Mouse (Mus musculus) limb, embryonic 12.5 days (tissue): ENCODE results near the gene Gm42417. TPM values are rescaled to one million over a fixed set of nuclear protein-coding genes. Genes with fewer than 3 reads are reported as not detected.

Experiments used
- ATAC-seq: fragments of 200-750 bp; cut with Nextera tagmentation; 2 replicates; pipeline ENCODE4 v1.8.0; 2017; ENCODE audit warnings: low read depth, moderate TSS enrichment; ENCODE audit not compliant: insufficient number of reproducible peaks, insufficient read depth, low FRiP score, low TSS enrichment
- H3K27ac ChIP-seq: fragments of 300-500 bp; sonication (generic); 2 replicates; pipeline ENCODE4 v1.5.1; 2016; ENCODE audit warnings: mild to moderate bottlenecking, moderate library complexity
- H3K27me3 ChIP-seq: fragments of 300-500 bp; sonication (generic); 2 replicates; pipeline ENCODE4 v1.6.1; 2016; ENCODE audit warnings: mild to moderate bottlenecking, moderate library complexity
- H3K36me3 ChIP-seq: fragments of 300-500 bp; sonication (generic); 2 replicates; pipeline ENCODE4 v1.6.1; 2016; ENCODE audit warnings: mild to moderate bottlenecking, moderate library complexity
- H3K4me1 ChIP-seq: fragments of 300-500 bp; sonication (generic); replicated peaks from 2 replicates; pipeline ENCODE4 v1.6.1; 2016
- H3K4me2 ChIP-seq: fragments of 300-500 bp; sonication (generic); 2 replicates; pipeline ENCODE4 v1.6.1; 2016; ENCODE audit warnings: mild to moderate bottlenecking, moderate library complexity
- H3K4me3 ChIP-seq: fragments of 300-500 bp; sonication (generic); replicated peaks from 2 replicates; pipeline ENCODE4 v1.5.1; 2016; ENCODE audit warnings: mild to moderate bottlenecking
- H3K9ac ChIP-seq: fragments of 300-500 bp; sonication (generic); replicated peaks from 2 replicates; pipeline ENCODE4 v1.6.1; 2016; ENCODE audit warnings: mild to moderate bottlenecking, moderate library complexity
- H3K9me3 ChIP-seq: fragments of 300-500 bp; sonication (generic); 2 replicates; pipeline ENCODE4 v1.6.1; 2016; ENCODE audit warnings: mild to moderate bottlenecking, moderate library complexity
- WGBS: fragments of 180-500 bp; shearing (Covaris S2); methylation state at CpG from one replicate; pipeline ENCODE4 v1.1.7; 2016; 5-methylcytosine and 5-hydroxymethylcytosine counted together
- polyA plus RNA-seq: library from polyadenylated mRNA; unstranded; fragments of >200 nt; fragmentation: Nextera tagmentation; extraction: Ambion mirVana; gene quantifications from 2 replicates; pipeline ENCODE4 v1.2.1, GENCODE M21; 2016

Gene Gm42417
- polyA plus RNA-seq: 0.67 and 0.74 TPM in 2 replicates

DNA sequence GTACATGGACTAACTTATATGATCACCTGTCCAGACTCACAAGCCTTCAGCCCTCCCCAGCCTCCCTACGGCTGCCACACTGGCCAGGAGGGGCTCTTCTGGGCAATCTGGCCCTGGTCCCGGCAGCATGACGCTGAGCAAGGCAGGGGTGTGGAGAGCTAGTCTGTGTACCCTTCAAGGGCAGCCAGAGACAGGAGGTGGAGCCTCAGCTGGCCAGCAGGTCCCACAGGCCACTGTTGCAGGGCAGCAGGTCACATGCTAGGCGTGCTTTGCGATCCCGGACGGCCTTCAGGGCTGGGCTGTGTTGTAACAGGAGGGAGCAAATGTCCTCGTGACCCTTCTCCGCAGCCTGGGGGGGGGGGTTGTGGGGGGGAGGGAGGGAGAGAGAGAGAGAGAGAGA is at the start of gene Gm42417:
TSS of gene Gm42417 (minus strand) at position 244 of the 400 bp plus-strand sequence.
- Histone ChIP-seq H3K27me3 (no peaks in the 10 kb centered on the region), H3K4me1 (peaks cover 8% of the 10 kb centered on the region), H3K9ac (no peak within 1 kb of the TSS), H3K4me3 (no peak within 1 kb of the TSS), H3K36me3 (peaks cover 54% of the 10 kb centered on the region), H3K4me2 (no peak within 1 kb of the TSS), H3K9me3 (no peaks in the 10 kb centered on the region), H3K27ac (peak within 1 kb of the TSS; percentile 2; the same call in 1 of the 2 replicates)
- ATAC-seq: no peak
- 42% methylated on average over 9 of the region's 9 CpGs for WGBS

DNA sequence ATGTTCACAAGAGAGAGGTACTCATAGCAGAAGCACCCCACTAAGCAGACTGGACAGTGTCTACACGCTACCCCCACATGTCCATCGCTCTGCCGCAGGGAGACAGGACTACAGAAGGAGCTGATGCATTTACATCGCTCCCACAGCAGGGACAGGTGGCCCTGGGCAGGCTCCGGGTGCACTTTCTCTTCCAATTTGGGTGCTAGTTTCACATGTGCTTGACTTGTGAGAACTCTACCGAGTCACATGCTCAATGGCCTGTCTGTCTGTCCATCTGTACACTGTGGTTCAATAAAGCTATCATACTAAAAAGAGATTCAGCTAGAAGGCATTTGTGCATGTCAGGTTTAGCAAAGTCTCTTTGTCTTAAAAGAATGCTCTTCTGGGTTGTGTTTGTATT is 48.6 kb upstream of the Gm42417 start:
- Histone ChIP-seq H3K4me1 (peaks cover 73% of the 10 kb centered on the region), H3K36me3 (no peaks in the 10 kb centered on the region), H3K9me3 (no peaks in the 10 kb centered on the region), H3K27me3 (no peaks in the 10 kb centered on the region), H3K4me3 (no peak overlapping the region), H3K27ac (peak overlapping the region; percentile 94), H3K4me2 (no peak overlapping the region), H3K9ac (no peak overlapping the region)
- no peak for ATAC-seq
- 83% methylated on average over 6 of the region's 6 CpGs for WGBS

DNA sequence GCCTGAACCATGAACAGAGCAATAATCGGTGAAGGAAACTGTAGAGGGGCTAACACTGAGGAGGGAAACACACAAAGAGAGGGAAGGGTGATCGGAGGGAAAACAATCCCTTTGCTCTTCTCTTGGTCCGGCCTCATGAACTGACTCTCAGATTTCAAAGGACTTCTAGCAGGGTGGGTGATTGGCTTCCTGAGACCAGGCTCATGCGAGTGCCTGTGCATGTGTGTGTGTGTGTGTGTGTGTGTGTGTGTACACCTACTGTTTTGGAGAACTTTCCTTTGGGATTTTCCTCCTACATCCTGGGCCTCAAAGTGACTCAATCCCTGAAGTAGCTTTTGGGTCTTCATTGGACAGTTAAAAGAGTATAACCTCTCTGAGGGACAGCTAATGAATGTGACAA is 47.1 kb upstream of the Gm42417 start:
- Histone ChIP-seq H3K4me2 (no peak overlapping the region), H3K27ac (peak overlapping the region; percentile 41; the same call in 1 of the 2 replicates), H3K36me3 (no peaks in the 10 kb centered on the region), H3K4me3 (no peak overlapping the region), H3K9ac (no peak overlapping the region), H3K9me3 (no peaks in the 10 kb centered on the region), H3K27me3 (no peaks in the 10 kb centered on the region), H3K4me1 (peaks cover 75% of the 10 kb centered on the region)
- WGBS: 14% methylated on average over 4 of the region's 4 CpGs
- no peak for ATAC-seq

DNA sequence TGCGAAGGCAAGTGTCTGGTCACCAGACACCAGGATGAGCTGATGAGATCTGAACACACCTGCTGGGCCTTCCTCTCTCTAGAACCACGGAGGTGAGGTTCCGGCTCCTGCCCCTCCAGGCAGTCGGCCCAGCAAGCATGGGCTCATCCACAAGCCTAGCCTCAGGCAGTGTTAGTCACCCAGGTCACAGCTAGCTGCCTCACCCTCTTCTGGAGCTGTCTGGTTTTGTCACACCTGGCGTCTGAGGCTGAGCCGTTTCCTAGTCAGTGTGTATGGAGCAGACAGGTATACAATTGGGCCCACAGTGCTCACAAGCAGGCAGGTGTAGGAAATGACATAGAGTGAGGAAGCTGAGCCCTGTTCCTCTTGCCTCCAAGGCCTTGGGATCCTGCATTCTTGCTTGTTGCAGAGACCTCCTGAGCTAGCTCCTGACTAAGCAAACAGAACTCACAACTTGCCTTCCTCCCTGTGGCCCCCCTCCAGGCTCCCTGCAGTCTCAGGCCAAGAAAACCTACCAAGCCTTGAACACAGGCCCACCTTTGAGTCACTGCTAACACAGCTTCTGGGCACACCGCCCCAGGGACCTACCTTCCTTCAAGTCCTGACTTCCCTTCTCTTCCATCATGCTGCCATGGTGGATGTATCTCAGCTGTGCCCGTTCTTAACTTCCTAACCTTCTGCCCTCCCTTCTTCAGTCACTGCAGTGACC is 44.3 kb upstream of the Gm42417 start:
- Histone ChIP-seq H3K27ac (peak overlapping the region; percentile 29; the same call in 1 of the 2 replicates), H3K4me3 (no peak overlapping the region), H3K27me3 (no peaks in the 10 kb centered on the region), H3K36me3 (no peaks in the 10 kb centered on the region), H3K9me3 (no peaks in the 10 kb centered on the region), H3K4me2 (no peak overlapping the region), H3K9ac (no peak overlapping the region), H3K4me1 (peaks cover 71% of the 10 kb centered on the region)
- 80% methylated on average over 8 of the region's 8 CpGs for WGBS
- no peak for ATAC-seq

DNA sequence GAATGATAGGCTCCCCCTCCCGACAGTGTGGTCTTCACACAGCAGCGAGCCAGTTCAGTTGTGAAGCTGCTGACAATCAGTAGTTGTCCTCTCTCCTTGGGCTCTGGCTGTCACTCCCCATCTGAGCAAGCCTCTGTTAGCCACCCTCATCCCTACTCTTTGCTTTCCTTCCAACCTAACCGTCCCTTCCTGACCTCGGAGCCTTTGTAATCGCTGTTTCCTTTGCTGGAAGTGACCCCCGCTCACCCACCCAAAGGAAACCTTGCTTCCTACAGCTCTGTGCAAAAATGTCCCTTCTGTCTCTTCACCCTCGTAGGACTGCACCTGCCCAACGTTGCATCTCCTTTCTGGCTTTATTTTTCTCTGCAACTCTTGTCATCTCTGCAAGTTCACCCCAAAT is 43.0 kb upstream of the Gm42417 start:
- H3K36me3 ChIP-seq: no peaks in the 10 kb centered on the region
- WGBS: 81% methylated on average over 8 of the region's 8 CpGs
- H3K9me3 ChIP-seq: no peaks in the 10 kb centered on the region
- H3K27me3 ChIP-seq: no peaks in the 10 kb centered on the region
- peaks cover 61% of the 10 kb centered on the region for H3K4me1 ChIP-seq
- H3K4me3 ChIP-seq: no peak overlapping the region
- no peak overlapping the region for H3K27ac ChIP-seq
- no peak overlapping the region for H3K4me2 ChIP-seq
- ATAC-seq: no peak
- H3K9ac ChIP-seq: no peak overlapping the region

DNA sequence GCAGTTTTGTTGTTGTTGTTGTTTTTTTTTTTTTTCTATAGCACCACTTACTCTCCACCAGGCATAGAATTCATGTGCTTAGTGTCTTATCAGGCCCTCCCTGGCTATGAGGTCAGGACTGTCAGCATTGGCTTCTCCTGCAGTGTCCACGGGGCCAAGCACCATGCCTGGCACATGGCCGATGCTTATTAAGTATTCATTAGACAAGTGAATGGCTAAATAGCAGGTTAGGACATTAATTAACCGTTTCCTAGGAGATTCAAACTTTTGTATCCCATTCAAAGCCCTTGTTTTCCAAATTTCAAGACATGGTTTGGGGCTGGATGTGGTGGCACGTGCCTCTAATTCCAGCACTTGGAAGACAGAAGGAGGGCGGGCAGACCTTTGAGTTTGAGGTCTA is 42.0 kb upstream of the Gm42417 start:
- Histone ChIP-seq H3K9me3 (no peaks in the 10 kb centered on the region), H3K27me3 (no peaks in the 10 kb centered on the region), H3K27ac (peak overlapping the region; percentile 94), H3K9ac (no peak overlapping the region), H3K4me3 (no peak overlapping the region), H3K36me3 (no peaks in the 10 kb centered on the region), H3K4me1 (peaks cover 61% of the 10 kb centered on the region), H3K4me2 (no peak overlapping the region)
- 77% methylated on average over 5 of the region's 5 CpGs for WGBS
- no peak for ATAC-seq

DNA sequence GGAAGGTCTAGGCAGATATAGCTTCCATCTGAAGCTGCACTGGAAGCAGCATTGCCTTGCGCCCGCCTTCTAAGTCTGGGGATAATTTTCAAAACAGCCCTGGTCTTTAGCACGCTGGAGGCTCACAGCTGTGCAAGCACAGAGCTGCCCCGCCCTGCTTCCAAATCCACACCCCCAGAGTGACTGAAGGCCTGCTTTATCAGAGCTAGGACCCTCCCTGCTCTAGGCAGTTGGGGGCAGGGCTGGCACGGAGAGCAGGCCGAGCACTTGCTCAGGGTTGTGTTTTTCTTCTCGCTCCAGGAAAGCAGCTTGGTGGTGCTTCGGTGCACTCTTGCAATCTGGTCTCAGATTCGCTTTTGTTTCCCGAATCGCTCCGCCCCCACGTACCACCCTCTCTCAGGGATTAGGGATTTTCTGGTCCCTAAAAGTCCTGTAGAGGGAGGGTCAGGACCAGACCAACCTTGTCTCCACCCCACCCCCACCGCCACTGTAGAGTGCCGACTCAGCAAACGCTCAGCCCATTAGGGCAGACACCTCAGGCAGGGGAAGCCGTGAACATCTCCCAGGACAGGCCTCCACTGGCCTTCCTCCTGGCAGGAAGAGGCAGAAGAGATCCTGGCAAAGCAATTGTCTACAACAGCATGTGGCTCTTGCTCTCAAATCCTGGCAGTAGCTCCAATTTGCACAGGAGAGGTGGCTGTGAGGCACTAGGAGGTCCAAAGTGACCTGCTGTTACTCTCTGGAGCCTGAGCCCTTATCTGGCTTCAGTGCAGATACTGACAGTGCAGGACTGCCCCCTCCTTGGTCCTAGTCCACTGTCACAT is 41.4 kb upstream of the Gm42417 start:
- 2% methylated on average over 17 of the region's 17 CpGs for WGBS
- Histone ChIP-seq H3K9me3 (no peaks in the 10 kb centered on the region), H3K36me3 (no peaks in the 10 kb centered on the region), H3K27me3 (no peaks in the 10 kb centered on the region), H3K4me3 (peak overlapping the region; percentile 5), H3K9ac (peak overlapping the region; percentile 18; the same call in 1 of the 2 replicates), H3K4me2 (peak overlapping the region; percentile 54), H3K4me1 (peaks cover 61% of the 10 kb centered on the region), H3K27ac (peak overlapping the region; percentile 94)
- ATAC-seq: peak; percentile 90

DNA sequence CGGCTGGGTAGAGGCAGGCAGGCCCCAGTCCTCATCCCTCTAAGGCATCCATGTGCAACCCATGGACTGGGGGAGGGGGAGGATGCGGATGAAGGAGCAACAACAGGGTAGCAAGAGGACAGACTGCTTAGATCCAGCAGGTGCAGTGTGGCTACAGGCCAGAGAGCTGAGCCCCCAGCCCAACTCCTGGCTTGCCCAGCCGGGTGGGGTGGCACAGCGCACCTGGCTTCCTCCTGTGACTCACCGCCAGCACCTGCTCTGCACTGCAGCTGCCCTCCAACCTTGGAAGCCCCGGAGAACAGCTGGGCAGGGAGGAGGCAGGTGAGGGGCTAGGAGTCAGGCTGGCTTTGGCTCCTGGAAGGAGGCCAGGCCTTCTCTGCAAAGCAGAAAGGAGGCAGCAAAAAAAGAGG is 40.8 kb upstream of the Gm42417 start:
- peaks cover 64% of the 10 kb centered on the region for H3K4me1 ChIP-seq
- H3K4me3 ChIP-seq: peak overlapping the region; percentile 5

DNA sequence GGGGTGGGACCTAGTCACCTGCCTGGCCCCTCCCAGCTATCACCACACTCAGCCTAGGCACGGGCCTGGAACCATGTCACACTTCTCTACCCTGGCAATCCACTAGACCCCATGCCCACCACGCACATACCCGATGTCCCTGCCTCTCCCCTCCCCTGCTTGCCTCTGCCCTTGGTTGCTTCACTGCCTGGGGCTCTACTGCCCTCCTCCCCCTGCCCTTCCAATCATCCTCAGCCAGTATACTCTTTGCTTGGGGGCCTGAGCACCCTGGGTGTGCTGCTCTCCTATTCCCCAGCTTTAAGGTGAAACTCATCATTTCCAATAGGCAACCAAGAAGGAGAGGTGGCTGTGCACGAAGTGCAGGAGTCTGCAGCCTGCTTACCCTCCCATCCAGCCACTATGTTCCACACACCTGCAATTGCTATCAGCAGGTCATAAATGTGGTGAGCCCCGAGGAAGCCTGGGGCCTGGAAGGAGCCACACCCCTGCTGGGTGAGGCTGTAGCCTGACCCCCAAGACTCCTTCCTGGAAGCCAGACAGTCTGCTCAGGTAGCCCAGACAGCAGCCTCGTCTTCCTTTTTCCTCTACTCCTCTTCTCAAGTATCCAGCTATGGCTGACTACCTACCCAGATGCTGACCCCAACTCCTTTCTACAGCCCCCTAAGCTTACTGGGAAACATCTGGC is 37.9 kb upstream of the Gm42417 start:
- Histone ChIP-seq H3K27ac (peak overlapping the region; percentile 26), H3K9ac (no peak overlapping the region), H3K27me3 (no peaks in the 10 kb centered on the region), H3K4me3 (no peak overlapping the region), H3K4me1 (peaks cover 71% of the 10 kb centered on the region), H3K36me3 (no peaks in the 10 kb centered on the region), H3K9me3 (no peaks in the 10 kb centered on the region), H3K4me2 (no peak overlapping the region)
- no peak for ATAC-seq
- 39% methylated on average over 6 of the region's 6 CpGs for WGBS

More for the DNA sequence above, 40.8 kb upstream of the Gm42417 start:
- H3K4me2 ChIP-seq: peak overlapping the region; percentile 54
- 16% methylated on average over 6 of the region's 6 CpGs for WGBS
- no peaks in the 10 kb centered on the region for H3K9me3 ChIP-seq
- H3K27me3 ChIP-seq: no peaks in the 10 kb centered on the region
- ATAC-seq: peak; percentile 72
- peak overlapping the region; percentile 94 for H3K27ac ChIP-seq
- H3K9ac ChIP-seq: 0 out of 2 replicates have a peak overlapping the region, but pooled peaks have one; percentile 28
- H3K36me3 ChIP-seq: no peaks in the 10 kb centered on the region

DNA sequence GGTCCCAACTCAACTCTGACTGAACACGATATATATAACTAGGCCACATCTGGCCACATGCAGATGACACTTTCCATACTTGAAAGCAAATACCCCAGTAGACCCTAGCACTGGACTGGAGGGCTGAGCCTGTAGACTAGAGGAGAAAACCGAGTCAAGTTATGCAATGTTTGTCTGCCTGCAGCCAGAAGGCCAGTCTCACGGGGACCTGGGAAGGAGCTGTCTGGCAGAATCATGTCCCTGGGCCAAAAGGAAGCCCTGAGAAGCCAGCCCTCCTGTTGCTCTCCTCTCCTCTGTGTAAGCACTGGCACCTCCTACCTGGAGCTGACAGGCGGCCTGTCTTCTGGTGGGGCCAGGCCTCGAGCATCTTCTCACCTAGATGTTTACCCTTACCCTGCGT is 36.1 kb upstream of the Gm42417 start:
- H3K27ac ChIP-seq: peak overlapping the region; percentile 26; the same call in 1 of the 2 replicates
- no peaks in the 10 kb centered on the region for H3K9me3 ChIP-seq
- H3K4me3 ChIP-seq: no peak overlapping the region
- H3K4me2 ChIP-seq: no peak overlapping the region
- WGBS: 58% methylated on average over 6 of the region's 6 CpGs
- no peaks in the 10 kb centered on the region for H3K36me3 ChIP-seq
- no peak for ATAC-seq
- peaks cover 64% of the 10 kb centered on the region for H3K4me1 ChIP-seq
- no peaks in the 10 kb centered on the region for H3K27me3 ChIP-seq
- H3K9ac ChIP-seq: no peak overlapping the region
